8 mouse cellular contexts compared by ENCODE assay signal in the genomic region with DNA sequence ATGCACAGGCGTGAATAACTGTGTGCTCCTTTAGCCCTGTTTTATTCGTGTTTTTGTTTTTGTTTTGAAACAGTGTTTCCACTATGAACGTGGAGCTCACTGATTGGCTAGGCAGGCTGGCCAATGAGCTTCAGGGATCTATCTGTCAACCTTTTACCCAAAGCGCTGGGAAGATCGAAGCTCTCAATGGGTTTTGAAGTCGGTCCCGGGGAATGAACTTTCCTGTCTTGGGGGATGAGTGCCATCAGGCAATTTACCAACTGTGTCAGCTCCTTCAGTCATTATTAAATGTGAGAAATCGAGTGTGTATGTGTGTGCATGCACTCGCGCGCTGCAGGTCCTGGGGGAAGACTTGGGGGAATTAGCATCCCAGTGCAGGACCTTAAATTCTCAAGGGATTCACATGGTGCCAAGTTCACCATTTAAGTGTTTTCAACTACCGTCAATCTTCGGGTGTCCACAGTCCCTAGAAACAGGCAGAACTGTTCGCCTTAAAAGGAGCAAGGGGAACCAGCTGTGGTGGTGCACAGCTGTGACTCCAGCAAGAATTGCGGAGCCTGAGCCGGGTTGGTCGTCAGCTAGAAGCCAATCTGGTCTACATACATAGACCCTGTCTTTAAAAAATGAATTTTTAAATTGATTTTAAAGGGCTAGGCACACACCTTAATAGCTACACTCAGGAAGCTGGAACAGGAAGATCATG. TPM values are rescaled to one million over a fixed set of nuclear protein-coding genes. Genes with fewer than 3 reads are reported as not detected.
DNase-seq lines count a peak whose midpoint lies in the region; ATAC-seq and TF ChIP-seq lines count a peak whose summit lies in the region.

No protein-coding gene starts in this region.

- no peaks in the 10 kb centered on the region for H3K27me3 ChIP-seq in heart, postnatal 0 days (ENCODE audit: control insufficient read depth, insufficient read depth, low read length)
- no peaks in the 10 kb centered on the region for H3K27me3 ChIP-seq in neural tube, embryonic 13.5 days

- no peak for TF ChIP-seq EP300 in heart, postnatal 0 days (IDR thresholded peaks at IDR 0.05; ENCODE audit: low read depth)

- H3K27ac ChIP-seq in left cerebral cortex, adult 2 months, result peak overlapping the region; percentile 86; the same call in 1 of the 2 replicates
- H3K27ac ChIP-seq in heart, postnatal 0 days (ENCODE audit: low read depth), result no peak overlapping the region
- H3K27ac ChIP-seq in neural tube, embryonic 13.5 days (replicated peaks), result peak overlapping the region; percentile 73

- peak overlapping the region; percentile 81 for H3K4me2 ChIP-seq in heart, postnatal 0 days (ENCODE audit: low read depth, low read length)
- peak overlapping the region; percentile 92 for H3K4me2 ChIP-seq in neural tube, embryonic 13.5 days

- ATAC-seq in heart, postnatal 0 days (ENCODE audit: insufficient read depth, low read depth), result no peak
- no peak for ATAC-seq in neural tube, embryonic 13.5 days (ENCODE audit: low read depth)

- no peak for DNase-seq in left cerebral cortex, adult 2 months (ENCODE audit: extremely low spot score in 1 of 2, low spot score in 2 of 2)
- DNase-seq in left cerebral cortex, postnatal 10 days (ENCODE audit: extremely low spot score in 1 of 2, low spot score in 2 of 2), result no peak
- peak; percentile 62 for DNase-seq in embryo, embryonic 10.5 days (ENCODE audit: low spot score)
- no peak for DNase-seq in heart, postnatal 0 days (ENCODE audit: low spot score)
- DNase-seq in liver, result peak; percentile 74
- no peak for DNase-seq in spleen, postnatal 14 days (ENCODE audit: low spot score in 2 of 2)
- DNase-seq in urinary bladder, postnatal 14 days (ENCODE audit: low spot score), result no peak

- intact Hi-C loops in left cerebral cortex, adult 2 months (cut with DNase I), result loop anchor here (2.0 kb wide), 1 partner anchor 48 kb away; no protein-coding TSS in a partner anchor
- intact Hi-C loops in left cerebral cortex, postnatal 10 days (cut with DNase I), result loop anchor here (5.0 kb wide), 1 partner anchor 47 kb away; no protein-coding TSS in a partner anchor

- peak overlapping the region; percentile 94; the same call in 1 of the 2 replicates for H3K9ac ChIP-seq in heart, postnatal 0 days (replicated peaks; ENCODE audit: low read depth, low read length)
- peak overlapping the region; percentile 68 for H3K9ac ChIP-seq in neural tube, embryonic 13.5 days

- WGBS in heart, postnatal 0 days, result 20% methylated on average over 17 of the region's 17 CpGs
- WGBS in neural tube, embryonic 13.5 days, result 20% methylated on average over 17 of the region's 17 CpGs

- no peak for TF ChIP-seq CTCF in left cerebral cortex, adult 2 months (IDR thresholded peaks at IDR 0.05)
- TF ChIP-seq CTCF in heart, postnatal 0 days (IDR thresholded peaks at IDR 0.05; ENCODE audit: low read depth), result no peak

- no peaks in the 10 kb centered on the region for H3K36me3 ChIP-seq in heart, postnatal 0 days (replicated peaks; ENCODE audit: control insufficient read depth, insufficient read depth, low read length)
- H3K36me3 ChIP-seq in neural tube, embryonic 13.5 days, result 0 out of 2 replicates have a peak, but pooled peaks cover under 1% of the 10 kb centered on the region

- H3K4me3 ChIP-seq in left cerebral cortex, adult 2 months, result peak overlapping the region; percentile 93
- H3K4me3 ChIP-seq in heart, postnatal 0 days (ENCODE audit: low read depth, low read length), result peak overlapping the region; percentile 88
- peak overlapping the region; percentile 82 for H3K4me3 ChIP-seq in neural tube, embryonic 13.5 days

- no peaks in the 10 kb centered on the region for H3K9me3 ChIP-seq in heart, postnatal 0 days (replicated peaks; ENCODE audit: control insufficient read depth, low read length)
- no peaks in the 10 kb centered on the region for H3K9me3 ChIP-seq in neural tube, embryonic 13.5 days

- H3K4me1 ChIP-seq in heart, postnatal 0 days (ENCODE audit: control insufficient read depth, insufficient read depth), result peaks cover 41% of the 10 kb centered on the region
- H3K4me1 ChIP-seq in neural tube, embryonic 13.5 days (replicated peaks), result peaks cover 46% of the 10 kb centered on the region

RNA-seq across cellular contexts. Expression of a gene that starts 1.0 kb away (rescaled TPM):
- 10 to 100 TPM; 40.4 to 46.1 TPM for total RNA-seq in left cerebral cortex, adult 2 months (2021)
- 10 to 100 TPM; 38.2 to 40.0 TPM for total RNA-seq in left cerebral cortex, postnatal 10 days (2021)
- total RNA-seq in heart, postnatal 0 days (2014; rRNA removed; ENCODE audit: low replicate concordance), result 9.5 and 9.7 TPM in 2 replicates
- 1.8 and 3.5 TPM in 2 replicates for polyA plus RNA-seq in heart, postnatal 0 days (2015; fragmentation: Nextera tagmentation; extraction: Ambion mirVana)
- polyA plus RNA-seq in neural tube, embryonic 13.5 days (2015; fragmentation: Nextera tagmentation; extraction: Ambion mirVana), result 5.6 and 7.2 TPM in 2 replicates

Comparison
In these comparisons a context has a peak if more than half of its experiments do, and no peak if none do; other contexts are left out.
1. DNase-seq: peak in embryo, embryonic 10.5 days (single experiment) and liver (single experiment); none in left cerebral cortex, adult 2 months (0 of 2), left cerebral cortex, postnatal 10 days (0 of 2), heart, postnatal 0 days (single experiment), spleen, postnatal 14 days (0 of 2) and urinary bladder, postnatal 14 days (single experiment).
2. Peak in every context shown above with its lines, with median percentiles within 50 percentile points of each other: H3K4me3 ChIP-seq.